Mouse (Mus musculus) embryonic facial prominence, embryonic 10.5 days (tissue): ENCODE measurements at regions not wholly inside any gene's neighbourhood (a gene's known extent, or its start where the extent isn't known, plus 50 kb on each side); places are given as distances from the start of the nearest gene placed in this dataset.

ENCODE experiments used
- DNase-seq: peaks from one replicate; pipeline ENCODE4 v3.0.0-alpha.2; 2017; ENCODE audit warnings: low spot score
- H3K27ac ChIP-seq: fragments of 300-500 bp; sonication (generic); replicated peaks from 2 replicates; pipeline ENCODE4 v1.5.1; 2016; ENCODE audit warnings: mild to moderate bottlenecking
- H3K27me3 ChIP-seq: fragments of 300-500 bp; sonication (generic); replicated peaks from 2 replicates; pipeline ENCODE4 v1.6.1; 2016; ENCODE audit warnings: low read depth, mild to moderate bottlenecking; ENCODE audit not compliant: poor library complexity, severe bottlenecking
- H3K36me3 ChIP-seq: fragments of 300-500 bp; sonication (generic); replicated peaks from 2 replicates; pipeline ENCODE4 v1.6.1; 2016; ENCODE audit warnings: mild to moderate bottlenecking, moderate library complexity
- H3K4me1 ChIP-seq: fragments of 300-500 bp; sonication (generic); 2 replicates; pipeline ENCODE4 v1.6.1; 2016
- H3K4me3 ChIP-seq: fragments of 300-500 bp; sonication (generic); 2 replicates; pipeline ENCODE4 v1.5.1; 2016; ENCODE audit warnings: mild to moderate bottlenecking, moderate library complexity
- H3K9me3 ChIP-seq: fragments of 300-500 bp; sonication (generic); 2 replicates; pipeline ENCODE4 v1.6.1; 2016; ENCODE audit warnings: mild to moderate bottlenecking
- WGBS: fragments of 180-500 bp; shearing (Covaris S2); methylation state at CpG from one replicate; pipeline ENCODE4 v1.1.7; 2016; 5-methylcytosine and 5-hydroxymethylcytosine counted together

GRCm38 (mm10) chr11:12757677-12758076 lies 292.9 kb upstream of the Cobl start:
- H3K9me3 ChIP-seq = no peaks in the 10 kb centered on the region
- H3K27ac ChIP-seq = no peak overlapping the region
- H3K27me3 ChIP-seq = no peaks in the 10 kb centered on the region
- no peaks in the 10 kb centered on the region for H3K36me3 ChIP-seq
- 78% methylated on average over 1 of the region's 1 CpGs for WGBS
- no peak overlapping the region for H3K4me3 ChIP-seq
- DNase-seq = no peak
- no peaks in the 10 kb centered on the region for H3K4me1 ChIP-seq

- no peak overlapping the region for H3K4me3 ChIP-seq
- 95% methylated on average over 1 of the region's 1 CpGs for WGBS
- no peaks in the 10 kb centered on the region for H3K4me1 ChIP-seq
- DNase-seq = no peak
- no peaks in the 10 kb centered on the region for H3K9me3 ChIP-seq
- no peaks in the 10 kb centered on the region for H3K27me3 ChIP-seq
- no peak overlapping the region for H3K27ac ChIP-seq
- no peaks in the 10 kb centered on the region for H3K36me3 ChIP-seq
Observed at GRCm38 (mm10) chr11:12750016-12750415, 285.3 kb upstream of the Cobl start.

GRCm38 (mm10) chr11:12749245-12749644 lies 284.5 kb upstream of the Cobl start:
- no peak overlapping the region for H3K4me3 ChIP-seq
- no peaks in the 10 kb centered on the region for H3K9me3 ChIP-seq
- WGBS = 92% methylated on average over 4 of the region's 4 CpGs
- no peaks in the 10 kb centered on the region for H3K27me3 ChIP-seq
- no peaks in the 10 kb centered on the region for H3K4me1 ChIP-seq
- no peak overlapping the region for H3K27ac ChIP-seq
- no peaks in the 10 kb centered on the region for H3K36me3 ChIP-seq
- DNase-seq = no peak

GRCm38 (mm10) chr11:12742159-12742523 lies 277.4 kb upstream of the Cobl start:
- H3K27ac ChIP-seq = no peak overlapping the region
- H3K4me1 ChIP-seq = no peaks in the 10 kb centered on the region
- H3K36me3 ChIP-seq = no peaks in the 10 kb centered on the region
- no peaks in the 10 kb centered on the region for H3K9me3 ChIP-seq
- H3K27me3 ChIP-seq = no peaks in the 10 kb centered on the region
- H3K4me3 ChIP-seq = no peak overlapping the region
- WGBS = 56% methylated on average over 2 of the region's 2 CpGs
- no peak for DNase-seq

DNA sequence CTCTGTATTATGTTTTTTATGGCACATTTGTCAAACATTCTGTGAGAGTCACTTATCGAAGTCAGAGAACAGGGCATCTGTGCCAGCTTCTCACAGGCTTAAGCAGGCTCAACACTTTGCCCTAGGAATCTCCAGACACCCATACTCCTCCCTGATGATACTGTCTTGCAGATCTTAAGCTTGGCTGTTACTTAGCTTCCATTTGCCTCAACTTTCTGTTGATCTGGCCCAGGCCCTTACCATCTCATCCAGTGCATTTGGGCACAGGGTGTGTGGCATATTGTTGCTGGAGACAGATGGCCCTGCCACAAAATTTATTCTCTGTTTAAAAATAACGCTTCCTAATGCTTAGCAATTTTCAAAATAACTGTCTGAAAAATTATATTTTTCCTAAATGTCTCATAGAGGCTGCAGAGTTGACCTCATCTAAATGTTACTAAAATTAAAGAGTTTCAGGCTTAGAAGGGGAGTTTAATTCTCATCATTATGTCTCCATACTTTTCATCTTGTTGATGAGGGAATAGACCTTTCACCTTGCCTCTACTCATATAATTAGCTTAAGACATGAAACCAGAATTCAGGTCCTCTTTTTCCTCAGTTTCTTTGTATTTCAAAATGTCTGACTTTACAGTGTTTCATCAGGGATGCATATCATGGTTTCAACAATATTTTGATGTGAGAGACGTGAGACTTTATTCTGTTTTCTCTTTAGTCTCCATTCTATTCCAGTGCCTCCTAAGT lies 276.8 kb upstream of the Cobl start:
- no peaks in the 10 kb centered on the region for H3K27me3 ChIP-seq
- DNase-seq = no peak
- H3K27ac ChIP-seq = no peak overlapping the region
- no peak overlapping the region for H3K4me3 ChIP-seq
- H3K4me1 ChIP-seq = no peaks in the 10 kb centered on the region
- H3K9me3 ChIP-seq = no peaks in the 10 kb centered on the region
- WGBS = 83% methylated on average over 3 of the region's 3 CpGs
- no peaks in the 10 kb centered on the region for H3K36me3 ChIP-seq

GRCm38 (mm10) chr11:12734274-12734673 lies 269.5 kb upstream of the Cobl start:
- Histone ChIP-seq H3K4me1 (no peaks in the 10 kb centered on the region), H3K27ac (no peak overlapping the region), H3K9me3 (no peaks in the 10 kb centered on the region), H3K4me3 (no peak overlapping the region), H3K36me3 (no peaks in the 10 kb centered on the region), H3K27me3 (no peaks in the 10 kb centered on the region)
- DNase-seq = no peak
- 94% methylated on average over 1 of the region's 1 CpGs for WGBS

DNA sequence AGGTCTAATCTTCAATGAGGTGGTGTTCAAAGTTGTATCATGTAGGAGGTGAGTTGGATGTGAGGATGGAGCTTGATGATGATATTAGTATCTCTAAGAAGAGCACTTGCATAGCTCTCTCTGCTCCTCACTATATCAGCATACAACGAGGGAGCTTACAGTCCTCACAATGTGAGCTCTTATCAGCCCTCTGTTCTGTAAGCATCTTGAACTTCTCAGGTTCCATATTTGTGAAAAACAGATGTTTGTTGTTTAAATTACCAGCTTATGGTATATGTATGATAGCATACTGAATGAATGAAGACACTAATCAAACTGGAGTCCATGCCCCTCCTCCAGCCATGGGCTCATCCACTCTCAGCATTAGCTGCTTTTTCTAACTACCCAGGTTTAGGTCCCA lies 262.5 kb upstream of the Cobl start:
- Histone ChIP-seq H3K9me3 (no peaks in the 10 kb centered on the region), H3K27ac (no peak overlapping the region)
- DNase-seq = no peak

DNA sequence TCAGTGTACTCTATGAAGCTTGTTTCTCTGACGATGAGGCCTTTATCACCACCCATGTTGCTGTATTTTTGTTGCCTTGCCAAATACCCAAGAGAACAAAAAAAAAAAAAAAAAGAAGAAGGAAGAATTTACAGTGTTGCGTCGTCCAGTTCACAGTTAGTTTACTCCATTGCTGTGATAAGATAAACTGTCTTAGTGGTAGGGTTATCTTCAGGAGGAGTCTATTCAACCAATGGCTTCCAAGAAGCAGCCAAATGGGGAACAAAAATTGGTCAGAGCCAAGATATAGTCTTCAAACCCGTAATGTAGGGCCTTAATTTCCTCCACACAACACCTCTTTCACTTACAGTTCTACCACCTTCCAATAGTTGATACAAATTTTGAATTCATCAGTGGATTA lies 261.7 kb upstream of the Cobl start:
- no peak overlapping the region for H3K27ac ChIP-seq
- no peak overlapping the region for H3K4me3 ChIP-seq
- H3K9me3 ChIP-seq = no peaks in the 10 kb centered on the region
- no peak for DNase-seq
- H3K4me1 ChIP-seq = no peaks in the 10 kb centered on the region
- H3K36me3 ChIP-seq = no peaks in the 10 kb centered on the region
- no peaks in the 10 kb centered on the region for H3K27me3 ChIP-seq
- 81% methylated on average over 4 of the region's 4 CpGs for WGBS

More for the DNA sequence above, 262.5 kb upstream of the Cobl start:
- WGBS = 95% methylated on average over 1 of the region's 1 CpGs
- Histone ChIP-seq H3K36me3 (no peaks in the 10 kb centered on the region), H3K4me3 (no peak overlapping the region), H3K4me1 (no peaks in the 10 kb centered on the region), H3K27me3 (no peaks in the 10 kb centered on the region)

DNA sequence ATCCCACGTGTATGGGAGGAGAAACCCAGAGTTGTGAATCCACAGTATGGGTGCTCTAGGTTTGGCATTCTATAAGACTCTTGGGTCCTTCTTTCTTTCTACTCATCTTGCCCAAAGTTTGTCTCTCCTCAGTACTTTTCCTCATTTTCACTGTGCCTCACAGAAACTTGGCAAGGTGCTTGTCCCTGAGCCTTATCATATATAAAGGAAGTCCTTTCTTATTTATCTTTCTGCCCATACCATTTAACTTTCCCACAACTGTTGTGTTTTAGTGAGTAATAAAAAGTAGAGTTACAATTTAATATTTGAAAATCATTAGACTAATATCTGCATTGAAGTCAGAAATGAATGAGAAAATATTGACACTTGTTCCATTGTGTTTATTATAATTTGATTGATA lies 257.6 kb upstream of the Cobl start:
- no peaks in the 10 kb centered on the region for H3K36me3 ChIP-seq
- DNase-seq = no peak
- H3K4me3 ChIP-seq = no peak overlapping the region
- H3K4me1 ChIP-seq = no peaks in the 10 kb centered on the region
- 47% methylated on average over 1 of the region's 1 CpGs for WGBS
- H3K9me3 ChIP-seq = no peaks in the 10 kb centered on the region
- no peak overlapping the region for H3K27ac ChIP-seq
- no peaks in the 10 kb centered on the region for H3K27me3 ChIP-seq

GRCm38 (mm10) chr11:12720169-12720568 lies 255.4 kb upstream of the Cobl start:
- no peak for DNase-seq
- Histone ChIP-seq H3K36me3 (no peaks in the 10 kb centered on the region), H3K4me1 (no peaks in the 10 kb centered on the region), H3K27ac (no peak overlapping the region), H3K9me3 (no peaks in the 10 kb centered on the region), H3K4me3 (no peak overlapping the region), H3K27me3 (no peaks in the 10 kb centered on the region)
- WGBS = 85% methylated on average over 3 of the region's 3 CpGs

GRCm38 (mm10) chr11:12696321-12696720 lies 231.6 kb upstream of the Cobl start:
- Histone ChIP-seq H3K4me3 (no peak overlapping the region), H3K9me3 (no peaks in the 10 kb centered on the region), H3K27me3 (no peaks in the 10 kb centered on the region), H3K36me3 (no peaks in the 10 kb centered on the region), H3K27ac (no peak overlapping the region), H3K4me1 (no peaks in the 10 kb centered on the region)
- WGBS = 29% methylated on average over 5 of the region's 5 CpGs
- DNase-seq = no peak

- DNase-seq = no peak
- no peaks in the 10 kb centered on the region for H3K27me3 ChIP-seq
- H3K27ac ChIP-seq = no peak overlapping the region
- H3K36me3 ChIP-seq = no peaks in the 10 kb centered on the region
- H3K4me3 ChIP-seq = no peak overlapping the region
- H3K4me1 ChIP-seq = no peaks in the 10 kb centered on the region
- no peaks in the 10 kb centered on the region for H3K9me3 ChIP-seq
Observed at GRCm38 (mm10) chr11:12692836-12693235, 228.1 kb upstream of the Cobl start.

DNA sequence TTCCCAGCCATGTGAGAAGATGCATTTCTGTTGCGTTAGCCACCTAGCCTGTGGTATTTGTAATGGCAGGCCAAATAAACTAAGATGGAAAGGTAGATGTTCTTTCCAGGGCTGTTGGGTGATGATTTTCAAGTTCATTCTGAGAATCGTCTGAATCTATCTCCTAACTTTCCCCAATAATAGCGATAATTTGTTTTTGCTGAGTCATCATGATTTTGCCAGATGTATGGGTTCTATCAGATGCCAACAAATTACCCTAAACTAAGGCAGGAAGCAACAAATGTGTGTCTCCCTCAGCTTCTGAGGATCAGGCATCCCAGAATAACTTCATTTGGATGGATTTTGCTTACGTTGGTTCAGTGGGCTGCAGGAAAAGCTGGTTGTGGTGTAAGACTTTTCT lies 222.0 kb upstream of the Cobl start:
- Histone ChIP-seq H3K4me3 (no peak overlapping the region), H3K9me3 (no peaks in the 10 kb centered on the region), H3K27me3 (no peaks in the 10 kb centered on the region), H3K27ac (no peak overlapping the region), H3K4me1 (no peaks in the 10 kb centered on the region), H3K36me3 (no peaks in the 10 kb centered on the region)
- WGBS = 95% methylated on average over 4 of the region's 4 CpGs
- no peak for DNase-seq
